Mouse (Mus musculus) cerebellum, adult 2 months (tissue): ENCODE measurements at regions not wholly inside any gene's neighbourhood (a gene's known extent, or its start where the extent isn't known, plus 50 kb on each side); places are given as distances from the start of the nearest gene placed in this dataset.

ENCODE experiments used
- CTCF ChIP-seq: fragments of 200-500 bp; IDR thresholded peaks from 2 replicates; pipeline ENCODE4 v1.5.1; 2011; ENCODE audit warnings: low read depth, mild to moderate bottlenecking, control low read depth, low read length, moderate library complexity, borderline replicate concordance; ENCODE audit not compliant: insufficient read depth
- POLR2A ChIP-seq: fragments of 200-500 bp; IDR thresholded peaks from 2 replicates; pipeline ENCODE4 v1.6.1; 2011; ENCODE audit warnings: low read length, control low read depth, borderline replicate concordance; ENCODE audit not compliant: insufficient read depth

DNA sequence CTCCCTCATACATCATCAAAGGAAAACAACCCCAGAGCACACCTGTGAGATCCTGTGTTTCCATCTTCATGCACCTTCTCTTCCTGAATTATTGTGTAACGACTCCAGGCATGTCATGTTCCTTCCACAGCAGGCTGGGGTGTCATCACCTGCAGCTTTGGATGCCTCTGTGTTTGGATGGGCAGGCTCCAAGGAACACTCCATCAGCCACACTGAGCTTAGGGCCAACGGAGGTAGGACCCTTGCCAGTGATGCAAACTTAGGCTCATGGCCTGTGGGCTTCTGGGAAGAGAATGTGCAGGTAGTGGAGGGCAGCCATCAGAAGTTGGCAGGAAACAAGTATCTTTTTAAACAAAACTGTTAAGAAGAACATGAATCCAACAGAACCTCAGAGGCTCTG is 109.8 kb downstream of the Fam76b start:
- no peak for TF ChIP-seq POLR2A
- TF ChIP-seq CTCF = no peak
